Mouse (Mus musculus) heart, adult 2 months (tissue): Measurements from ENCODE around the gene Trio. TPM values are rescaled to one million over a fixed set of nuclear protein-coding genes. Genes with fewer than 3 reads are reported as not detected.

ENCODE experiments used
- DNase-seq, 2 experiments: peaks; one replicate each; pipeline ENCODE4 v3.0.0; 2021
- H3K27ac ChIP-seq: fragments of 200-600 bp; 2 replicates; pipeline ENCODE4 v1.8.1; 2022
- H3K27me3 ChIP-seq: fragments of 200-500 bp; 2 replicates; pipeline ENCODE4 v1.6.1; 2012; ENCODE audit warnings: mild to moderate bottlenecking, low read length, inconsistent platforms, mixed read lengths; ENCODE audit not compliant: control insufficient read depth, insufficient read depth
- H3K36me3 ChIP-seq: fragments of 200-500 bp; 2 replicates; pipeline ENCODE4 v1.6.1; 2012; ENCODE audit warnings: low read length, inconsistent platforms; ENCODE audit not compliant: control insufficient read depth, insufficient read depth
- H3K4me1 ChIP-seq: fragments of 200-500 bp; 2 replicates; pipeline ENCODE4 v1.6.1; 2011; ENCODE audit warnings: low read length; ENCODE audit not compliant: control insufficient read depth, insufficient read depth
- H3K4me3 ChIP-seq: fragments of 200-600 bp; 2 replicates; pipeline ENCODE4 v1.8.1; 2022
- H3K79me2 ChIP-seq: fragments of 200-500 bp; replicated peaks from 2 replicates; pipeline ENCODE4 v1.6.1; 2012; ENCODE audit warnings: mild to moderate bottlenecking, inconsistent platforms, low read length, moderate library complexity, mixed read lengths; ENCODE audit not compliant: control insufficient read depth, insufficient read depth
- H3K9ac ChIP-seq: fragments of 200-500 bp; 2 replicates; pipeline ENCODE4 v1.6.1; 2012; ENCODE audit warnings: low read depth, mild to moderate bottlenecking, control low read depth, inconsistent platforms, low read length, mixed read lengths
- CTCF ChIP-seq: fragments of 200-600 bp; IDR thresholded peaks from 2 replicates; pipeline ENCODE4 v1.8.1; 2022; ENCODE audit warnings: antibody characterized with exemption, mild to moderate bottlenecking, moderate library complexity
- EP300 ChIP-seq: fragments of 200-500 bp; IDR thresholded peaks from 2 replicates; pipeline ENCODE4 v1.6.1; 2011; ENCODE audit warnings: low read depth, low read length, control low read depth; ENCODE audit not compliant: insufficient read depth
- POLR2A ChIP-seq: fragments of 200-500 bp; IDR thresholded peaks from 2 replicates; pipeline ENCODE4 v1.6.1; 2011; ENCODE audit warnings: mild to moderate bottlenecking, low read depth, low read length, control low read depth; ENCODE audit not compliant: insufficient read depth
- WGBS: fragments of 180-500 bp; shearing (Covaris S2); methylation state at CpG from one replicate; pipeline ENCODE4 v1.1.7; 2018; 5-methylcytosine and 5-hydroxymethylcytosine counted together
- intact Hi-C: fragments of 180-260 bp; cut with DNase I; formaldehyde crosslinking; loops from one replicate; pipeline ENCODE4 v1.15.1; 2025
- polyA plus RNA-seq: library from polyadenylated mRNA; depleted of rRNA; stranded (reverse); fragments of >200 nt; gene quantifications from 2 replicates; pipeline ENCODE4 v1.2.3, GENCODE M21; 2012; rRNA removed
- total RNA-seq, 2 experiments: library from RNA; stranded (reverse); gene quantifications; 2 replicates each; pipeline ENCODE4 v1.2.3; 2021

The Trio gene
- total and polyA plus RNA-seq, 3 experiments = 28.0 to 44.2 (median 33.8) TPM

GRCm38 (mm10) chr15:27684813-27685212, 340.8 kb downstream of the Trio start:
- DNase-seq = no peak
- H3K27me3 ChIP-seq = peaks cover 2% of the 10 kb centered on the region
- H3K4me1 ChIP-seq = peaks cover 4% of the 10 kb centered on the region
- H3K79me2 ChIP-seq = no peaks in the 10 kb centered on the region
- no peak overlapping the region for H3K27ac ChIP-seq
- H3K9ac ChIP-seq = no peak overlapping the region
- intact Hi-C loops = no loop called here
- H3K36me3 ChIP-seq = no peaks in the 10 kb centered on the region
- WGBS = 79% methylated on average over 7 of the region's 7 CpGs
- no peak overlapping the region for H3K4me3 ChIP-seq
- TF ChIP-seq POLR2A = no peak
- TF ChIP-seq CTCF = no peak
- no peak for TF ChIP-seq EP300

- no peak for DNase-seq
- H3K9ac ChIP-seq = no peak overlapping the region
- intact Hi-C loops = no loop called here
- TF ChIP-seq POLR2A (no peak), EP300 (no peak), CTCF (no peak)
- no peak overlapping the region for H3K27ac ChIP-seq
- H3K27me3 ChIP-seq = peaks cover 2% of the 10 kb centered on the region
- H3K4me1 ChIP-seq = peaks cover 4% of the 10 kb centered on the region
- H3K4me3 ChIP-seq = no peak overlapping the region
- H3K79me2 ChIP-seq = no peaks in the 10 kb centered on the region
- no peaks in the 10 kb centered on the region for H3K36me3 ChIP-seq
- 95% methylated on average over 1 of the region's 1 CpGs for WGBS
These were observed 342.4 kb downstream of the Trio start for GRCm38 (mm10) chr15:27683206-27683605.

- no peak for DNase-seq
- intact Hi-C loops = no loop called here
- TF ChIP-seq CTCF (no peak), EP300 (no peak), POLR2A (no peak)
- no peak overlapping the region for H3K9ac ChIP-seq
- peaks cover 2% of the 10 kb centered on the region for H3K27me3 ChIP-seq
- no peaks in the 10 kb centered on the region for H3K79me2 ChIP-seq
- WGBS = 72% methylated on average over 9 of the region's 9 CpGs
- no peaks in the 10 kb centered on the region for H3K36me3 ChIP-seq
- H3K27ac ChIP-seq = no peak overlapping the region
- H3K4me3 ChIP-seq = no peak overlapping the region
- peaks cover 2% of the 10 kb centered on the region for H3K4me1 ChIP-seq
These were observed 343.0 kb downstream of the Trio start for GRCm38 (mm10) chr15:27682619-27683018.

- intact Hi-C loops = no loop called here
- no peak for TF ChIP-seq EP300
- peak; percentile 59 for TF ChIP-seq POLR2A
- TF ChIP-seq CTCF = no peak
- Histone ChIP-seq H3K27ac (peak within 1 kb of the TSS; percentile 49), H3K27me3 (peaks cover 2% of the 10 kb centered on the region), H3K36me3 (no peaks in the 10 kb centered on the region), H3K4me1 (peaks cover 2% of the 10 kb centered on the region), H3K9ac (peak within 1 kb of the TSS; percentile 71), H3K79me2 (no peaks in the 10 kb centered on the region), H3K4me3 (peak within 1 kb of the TSS; percentile 62)
- WGBS = 2% methylated on average over 59 of the region's 59 CpGs
- peak; percentile 95 to 99 for DNase-seq
These were observed 344.0 kb downstream of the Trio start, which contains the start of gene Otulinl for GRCm38 (mm10) chr15:27681419-27682187. Gene Otulinl, minus strand, starts transcription at chr15:27681579.

GRCm38 (mm10) chr15:27680997-27681396, 344.7 kb downstream of the Trio start:
- DNase-seq = no peak
- TF ChIP-seq EP300 (no peak), POLR2A (no peak), CTCF (no peak)
- Histone ChIP-seq H3K9ac (peak overlapping the region; percentile 71), H3K27ac (peak overlapping the region; percentile 49), H3K4me3 (peak overlapping the region; percentile 62), H3K36me3 (no peaks in the 10 kb centered on the region), H3K4me1 (peaks cover 2% of the 10 kb centered on the region), H3K27me3 (peaks cover 2% of the 10 kb centered on the region), H3K79me2 (no peaks in the 10 kb centered on the region)
- 3% methylated on average over 28 of the region's 28 CpGs for WGBS
- intact Hi-C loops = no loop called here

Other genes starting within 250 kb of the Trio start
- under 1 TPM in 1 of 2 experiments, not detected in 1; 0.03 TPM for gene Dnah5, start 177.9 kb upstream of the Trio start, total RNA-seq
- 0.18 TPM in 1 of 2 replicates, not detected in the other for gene Dnah5, start 177.9 kb upstream of the Trio start, polyA plus RNA-seq